Mouse (Mus musculus): Measurements from ENCODE around the gene Commd4. TPM values are rescaled to one million over a fixed set of nuclear protein-coding genes. Genes with fewer than 3 reads are reported as not detected.

Gene Commd4
- 306 TPM for polyA plus RNA-seq (2017; shearing (Covaris generic))

DNA sequence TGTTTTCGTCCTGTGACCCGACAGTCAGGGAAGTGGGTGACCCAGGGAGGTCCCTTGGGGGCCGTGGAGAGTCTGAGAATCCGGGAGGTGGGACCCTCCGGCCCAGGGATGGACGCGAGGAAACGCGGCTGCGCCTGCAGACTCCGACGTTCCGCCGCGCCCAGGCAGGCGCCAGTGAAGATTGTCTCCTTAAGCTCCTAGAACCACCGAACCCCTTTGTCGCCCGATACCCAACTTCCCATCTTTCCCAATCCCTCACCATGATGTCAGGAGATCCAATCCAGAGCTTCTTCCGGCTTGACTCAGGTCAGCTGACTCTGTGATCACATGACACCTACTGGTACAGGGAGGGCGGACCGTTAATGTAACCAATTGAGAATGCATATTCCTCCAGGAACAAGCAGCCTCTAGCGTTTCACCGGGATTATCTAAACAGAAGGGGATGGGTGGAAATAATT lies at the start of gene Commd4:
Gene Commd4 (minus strand): TSS at position 319 of the 458 bp plus-strand sequence.

DNA sequence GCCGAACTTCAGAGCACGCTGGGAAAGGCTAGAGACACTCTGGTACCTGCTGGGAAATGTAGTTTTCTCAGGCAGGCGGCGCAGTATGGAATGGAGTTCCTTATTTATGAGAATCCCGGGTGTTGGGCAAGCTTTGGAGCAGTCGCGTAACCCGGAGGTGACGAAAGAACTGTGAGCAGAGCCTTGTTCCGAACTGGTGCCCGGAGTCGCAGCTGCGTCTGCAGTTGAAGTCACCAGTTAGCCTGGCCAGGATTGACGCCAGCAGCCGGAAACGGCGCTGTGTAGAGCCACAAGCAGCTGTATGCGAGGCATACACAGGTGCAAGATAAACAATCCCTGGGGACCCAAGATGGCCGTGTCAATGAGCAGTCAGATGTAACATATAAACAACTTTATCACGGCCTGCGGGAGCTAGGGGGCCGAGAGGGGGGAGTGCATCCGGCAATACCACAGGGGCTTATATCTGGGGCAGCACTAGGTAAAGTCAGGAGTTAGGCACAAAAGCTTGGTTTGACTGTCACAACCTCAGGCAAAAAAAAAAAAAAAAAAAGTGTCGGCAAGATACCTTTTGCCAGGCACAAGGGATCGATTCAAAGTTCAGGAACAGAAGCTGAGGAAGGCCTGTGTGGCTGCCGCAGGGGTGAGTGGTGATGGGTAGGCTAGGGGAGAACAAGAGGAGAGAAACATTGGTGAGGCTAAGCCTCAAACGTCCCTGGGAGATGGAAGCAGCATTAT lies 9.8 kb downstream of the Commd4 start, which contains the start of gene Neil1:
Gene Neil1 (minus strand): TSS at position 162 of the 735 bp plus-strand sequence.

DNA sequence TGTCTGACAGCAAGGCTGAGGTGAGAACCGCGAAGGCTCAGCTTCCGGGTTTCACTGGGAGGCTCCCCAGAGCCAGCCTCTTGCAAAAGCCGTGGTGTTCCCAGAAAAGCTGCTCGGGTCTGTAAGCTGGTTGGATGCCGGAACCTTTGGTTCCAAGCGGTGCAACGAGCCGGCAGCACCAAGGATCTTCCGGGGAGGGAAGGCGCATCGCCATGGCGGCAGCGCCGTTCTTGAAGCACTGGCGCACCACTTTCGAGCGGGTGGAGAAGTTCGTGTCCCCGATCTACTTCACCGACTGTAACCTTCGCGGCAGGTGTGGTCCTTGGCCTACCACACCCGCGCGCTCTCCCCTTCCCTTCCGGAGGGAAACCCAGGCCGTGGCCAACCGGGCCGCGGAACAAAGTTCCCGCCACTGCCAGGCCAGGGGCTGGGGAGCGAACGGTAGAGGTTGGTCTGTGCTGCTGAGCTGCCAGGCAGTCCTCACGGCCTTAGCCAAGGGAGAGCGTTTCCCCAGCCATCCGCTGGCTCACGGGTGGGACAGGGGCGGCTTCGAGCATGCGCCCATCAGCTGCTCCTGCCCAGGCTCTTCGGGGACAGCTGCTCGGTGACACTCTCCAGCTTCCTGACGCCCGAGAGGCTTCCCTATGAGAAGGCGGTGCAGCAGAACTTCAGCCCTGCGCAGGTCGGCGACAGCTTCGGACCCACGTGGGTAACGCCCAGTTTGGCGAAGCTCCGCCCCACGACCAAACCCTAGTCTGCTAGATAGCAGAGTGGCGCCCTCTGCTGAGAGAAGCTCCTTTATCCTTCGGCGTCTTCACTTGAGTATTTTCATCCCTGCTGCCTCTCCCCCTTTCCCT lies 27.3 kb downstream of the Commd4 start, which contains the start of gene Man2c1:
Gene Man2c1 (plus strand): TSS at position 114 of the 857 bp plus-strand sequence.

Other genes with a start within 250 kb of the Commd4 start
- 13.3 TPM for gene Snx33, start 230.0 kb downstream of the Commd4 start, polyA plus RNA-seq (2017; shearing (Covaris generic))
- gene Imp3, start 220.9 kb downstream of the Commd4 start, polyA plus RNA-seq (2017; shearing (Covaris generic)): 24.0 TPM
- gene Snupn, start 207.5 kb downstream of the Commd4 start, polyA plus RNA-seq (2017; shearing (Covaris generic)): 20.0 TPM
- gene Ptpn9, start 163.4 kb downstream of the Commd4 start, polyA plus RNA-seq (2017; shearing (Covaris generic)): 3.9 TPM
- gene Sin3a, start 86.3 kb downstream of the Commd4 start, polyA plus RNA-seq (2017; shearing (Covaris generic)): 51.2 TPM
- 71.6 TPM for gene Man2c1, start 27.6 kb downstream of the Commd4 start, polyA plus RNA-seq (2017; shearing (Covaris generic))
- 37.7 TPM for gene Neil1, start 10.0 kb downstream of the Commd4 start, polyA plus RNA-seq (2017; shearing (Covaris generic))
- not detected for gene Trcg1, start 78.2 kb upstream of the Commd4 start, polyA plus RNA-seq (2017; shearing (Covaris generic))
- 40.4 TPM for gene 1700017B05Rik, start 104.3 kb upstream of the Commd4 start, polyA plus RNA-seq (2017; shearing (Covaris generic))

Measured in activated CD4-positive, CD25-positive, alpha-beta regulatory T cell, adult 9 weeks (primary cell).